ENCODE assay signal across 8 mouse cellular contexts in genomic region chr3:51611972-51612371, GRCm38 (mm10). TPM values are rescaled to one million over a fixed set of nuclear protein-coding genes. Genes with fewer than 3 reads are reported as not detected.
DNase-seq lines count a peak whose midpoint lies in the region; ATAC-seq and TF ChIP-seq lines count a peak whose summit lies in the region.

No protein-coding gene starts in this region.

- no peaks in the 10 kb centered on the region for H3K9me3 ChIP-seq in intestine, embryonic 14.5 days (ENCODE audit: control insufficient read depth, low read length)
- no peaks in the 10 kb centered on the region for H3K9me3 ChIP-seq in limb, embryonic 14.5 days (ENCODE audit: control insufficient read depth, low read length)

- no peak overlapping the region for H3K4me3 ChIP-seq in intestine, embryonic 14.5 days (ENCODE audit: low read depth, low read length)
- no peak overlapping the region for H3K4me3 ChIP-seq in limb, embryonic 14.5 days (replicated peaks; ENCODE audit: low read length)

- no peak for ATAC-seq in intestine, embryonic 14.5 days (replicated peaks; ENCODE audit: low FRiP score, low TSS enrichment, low read depth)
- ATAC-seq in limb, embryonic 14.5 days (ENCODE audit: low FRiP score, low read depth), result 0 out of 2 replicates have a peak, but pooled peaks have one; percentile 47

- no peak overlapping the region for H3K27ac ChIP-seq in intestine, embryonic 14.5 days (ENCODE audit: low read depth)
- no peak overlapping the region for H3K27ac ChIP-seq in limb, embryonic 14.5 days (replicated peaks; ENCODE audit: low read depth, low read length)

- H3K27me3 ChIP-seq in intestine, embryonic 14.5 days (replicated peaks; ENCODE audit: control insufficient read depth, insufficient read depth, low read length), result no peaks in the 10 kb centered on the region
- no peaks in the 10 kb centered on the region for H3K27me3 ChIP-seq in limb, embryonic 14.5 days (ENCODE audit: control insufficient read depth, insufficient read depth, low read length)

- H3K36me3 ChIP-seq in intestine, embryonic 14.5 days (ENCODE audit: control insufficient read depth, insufficient read depth, low read length), result no peaks in the 10 kb centered on the region
- no peaks in the 10 kb centered on the region for H3K36me3 ChIP-seq in limb, embryonic 14.5 days (ENCODE audit: control insufficient read depth, insufficient read depth, low read length)

- no peak overlapping the region for H3K4me2 ChIP-seq in intestine, embryonic 14.5 days (ENCODE audit: low read length)
- no peak overlapping the region for H3K4me2 ChIP-seq in limb, embryonic 14.5 days (replicated peaks; ENCODE audit: low read depth, low read length, severe bottlenecking)

- DNase-seq in spleen, postnatal 4 days (ENCODE audit: low spot score in 2 of 2), result peak; percentile 40 to 67
- no peak for DNase-seq in spleen, adult 18-20 months
- DNase-seq in embryo, embryonic 10.5 days (ENCODE audit: low spot score), result peak; percentile 72
- DNase-seq in gastrocnemius, postnatal 25 days, result peak; percentile 84
- DNase-seq in intestine, embryonic 14.5 days (ENCODE audit: low spot score), result peak; percentile 66
- DNase-seq in limb, embryonic 14.5 days (ENCODE audit: low spot score), result no peak
- DNase-seq in neural tube, embryonic 10.5 days (ENCODE audit: extremely low spot score, low spot score), result peak; percentile 41
- peak; percentile 37 to 66 for DNase-seq in thymus, postnatal 36 days

- H3K4me1 ChIP-seq in intestine, embryonic 14.5 days (replicated peaks; ENCODE audit: control insufficient read depth, insufficient read depth, low read length), result no peaks in the 10 kb centered on the region
- no peaks in the 10 kb centered on the region for H3K4me1 ChIP-seq in limb, embryonic 14.5 days (ENCODE audit: control insufficient read depth, insufficient read depth, low read length)

- TF ChIP-seq POLR2A in limb, embryonic 14.5 days (IDR thresholded peaks at IDR 0.05; ENCODE audit: borderline replicate concordance, extremely low read depth, insufficient read depth, insufficient read length), result no peak

- WGBS in intestine, embryonic 14.5 days, result 4% methylated on average over 6 of the region's 6 CpGs
- WGBS in limb, embryonic 14.5 days, result 9% methylated on average over 6 of the region's 6 CpGs

- H3K9ac ChIP-seq in intestine, embryonic 14.5 days (ENCODE audit: low read length), result no peak overlapping the region
- no peak overlapping the region for H3K9ac ChIP-seq in limb, embryonic 14.5 days (ENCODE audit: low read depth, low read length, severe bottlenecking)

RNA-seq across cellular contexts. Expression of gene Mgst2, which starts 48.2 kb away (rescaled TPM):
- total RNA-seq in gastrocnemius, postnatal 25 days (2021), result under 1 TPM; 0.80 to 0.87 TPM
- polyA plus RNA-seq in intestine, embryonic 14.5 days (2014; fragmentation: Nextera tagmentation; extraction: Ambion mirVana), result 13.8 and 15.5 TPM in 2 replicates
- 0.54 and 0.99 TPM in 2 replicates for polyA plus RNA-seq in limb, embryonic 14.5 days (2012; rRNA removed)
- 2.5 and 6.0 TPM in 2 replicates for polyA plus RNA-seq in limb, embryonic 14.5 days (2014; fragmentation: Nextera tagmentation; extraction: Ambion mirVana)

RNA-seq across cellular contexts. Expression of gene Setd7, which starts 51.3 kb away (rescaled TPM):
- total RNA-seq in gastrocnemius, postnatal 25 days (2021), result 100 to 1,000 TPM; 131 to 158 TPM
- 4.2 and 5.8 TPM in 2 replicates for polyA plus RNA-seq in intestine, embryonic 14.5 days (2014; fragmentation: Nextera tagmentation; extraction: Ambion mirVana)
- 19.6 and 21.5 TPM in 2 replicates for polyA plus RNA-seq in limb, embryonic 14.5 days (2012; rRNA removed)
- polyA plus RNA-seq in limb, embryonic 14.5 days (2014; fragmentation: Nextera tagmentation; extraction: Ambion mirVana), result 5.7 and 6.1 TPM in 2 replicates

Comparison
In these comparisons a context has a peak if more than half of its experiments do, and no peak if none do; other contexts are left out.
1. DNase-seq: peak in spleen, postnatal 4 days (2 of 2), embryo, embryonic 10.5 days (single experiment), gastrocnemius, postnatal 25 days (single experiment), intestine, embryonic 14.5 days (single experiment), neural tube, embryonic 10.5 days (single experiment) and thymus, postnatal 36 days (2 of 2); none in spleen, adult 18-20 months (0 of 2) and limb, embryonic 14.5 days (single experiment).